Mouse (Mus musculus) embryonic stem cell, embryonic (primary cell): Measurements from ENCODE around the gene Ybx1.

ENCODE experiments used
- CTCF ChIA-PET, 4 experiments: fragments of 300-600 bp in 2 of 4; fragments of 350-600 bp in 2 of 4; sonication (Branson Sonifier 250); formaldehyde crosslinking; loops; one replicate each; lab custom pipeline; 2022; ENCODE audit warnings: inconsistent platforms in 2 of 4; lab: Charles Lee
- POLR2A ChIA-PET, 4 experiments: fragments of 300-600 bp in 2 of 4; fragments of 350-600 bp in 2 of 4; sonication (Branson Sonifier 250); formaldehyde crosslinking; loops; one replicate each; lab custom pipeline; 2022; ENCODE audit warnings: antibody characterized with exemption in 4 of 4, inconsistent platforms in 1 of 4; lab: Charles Lee

The Ybx1 gene

GRCm38 (mm10) chr4:119292771-119293573 lies 1.4 kb downstream of the Ybx1 start:
- CTCF ChIA-PET, result interaction anchor here in 1 of 4 experiments (0.7 kb wide), 1 partner anchor 11 kb away, joined by 6 read pairs; no protein-coding TSS in a partner anchor
- POLR2A ChIA-PET, result interaction anchor here (0.6 to 21.1 kb wide), 40 partner anchors 8 to 1461 kb away, joined by 3 to 448 read pairs (median 4); partner anchors contain the start of genes Ppih (in 3 of the 4), Slc2a1 (in 3 of the 4), AU022252 (in 2 of the 4) and P3h1 (in 2 of the 4)

- ChIA-PET CTCF (no interaction called here), POLR2A (interaction anchor here in 3 of 4 experiments (0.6 to 21.1 kb wide), 29 partner anchors 7 to 1245 kb away, joined by 3 to 448 read pairs (median 6); partner anchors contain the start of genes AU022252 (in 2 of the 3), P3h1 (in 2 of the 3) and Ppih (in 2 of the 3))
Observed at GRCm38 (mm10) chr4:119291921-119292320, 2.5 kb downstream of the Ybx1 start.

GRCm38 (mm10) chr4:119285336-119285735 lies 9.1 kb downstream of the Ybx1 start:
- ChIA-PET POLR2A (interaction anchor here (0.5 to 15.5 kb wide), 24 partner anchors 8 to 1106 kb away, joined by 3 to 448 read pairs (median 4); partner anchors contain the start of genes Ybx1 (in 3 of the 4), AU022252 (in 2 of the 4), P3h1 (in 2 of the 4) and Ppih (in 2 of the 4)), CTCF (no interaction called here)

GRCm38 (mm10) chr4:119284861-119285260 lies 9.5 kb downstream of the Ybx1 start:
- CTCF ChIA-PET, result no interaction called here
- POLR2A ChIA-PET, result interaction anchor here (0.6 to 15.5 kb wide), 25 partner anchors 9 to 142 kb away, joined by 3 to 448 read pairs (median 5); partner anchors contain the start of genes Ybx1 (in 3 of the 4), AU022252 (in 2 of the 4), P3h1 (in 2 of the 4) and Ppih (in 2 of the 4)

GRCm38 (mm10) chr4:119278784-119279183 lies 15.6 kb downstream of the Ybx1 start:
- CTCF ChIA-PET, result interaction anchor here in 3 of 4 experiments (0.5 to 2.3 kb wide), 6 partner anchors 10 to 40 kb away, joined by 3 to 7 read pairs (median 4); no protein-coding TSS in a partner anchor
- POLR2A ChIA-PET, result interaction anchor here (0.8 to 15.5 kb wide), 24 partner anchors 9 to 144 kb away, joined by 3 to 448 read pairs (median 4); partner anchors contain the start of genes Ybx1 (in 3 of the 4), AU022252 (in 2 of the 4), P3h1 (in 2 of the 4) and Ppih (in 2 of the 4)

- ChIA-PET POLR2A (interaction anchor here (0.6 to 15.5 kb wide), 24 partner anchors 9 to 98 kb away, joined by 3 to 448 read pairs (median 6); partner anchors contain the start of genes Ybx1 (in 3 of the 4), AU022252 (in 2 of the 4), P3h1 (in 2 of the 4) and Cldn19 (in 1 of the 4)), CTCF (interaction anchor here in 1 of 4 experiments (1.0 kb wide), 1 partner anchor 14 kb away, joined by 3 read pairs; no protein-coding TSS in a partner anchor)
Observed at GRCm38 (mm10) chr4:119275726-119276125, 18.7 kb downstream of the Ybx1 start.

GRCm38 (mm10) chr4:119275226-119275625 lies 19.2 kb downstream of the Ybx1 start:
- POLR2A ChIA-PET, result interaction anchor here in 3 of 4 experiments (0.6 to 15.5 kb wide), 23 partner anchors 9 to 98 kb away, joined by 3 to 448 read pairs (median 5); partner anchors contain the start of genes Ybx1 (in 3 of the 3), AU022252 (in 2 of the 3), P3h1 (in 2 of the 3) and Cldn19 (in 1 of the 3)
- CTCF ChIA-PET, result interaction anchor here in 1 of 4 experiments (0.5 kb wide), 1 partner anchor 118 kb away, joined by 4 read pairs; no protein-coding TSS in a partner anchor

- POLR2A ChIA-PET, result interaction anchor here in 3 of 4 experiments (1.0 to 15.5 kb wide), 21 partner anchors 9 to 43 kb away, joined by 3 to 448 read pairs (median 9); partner anchors contain the start of genes Ybx1 (in 3 of the 3), AU022252 (in 1 of the 3), Cldn19 (in 1 of the 3) and P3h1 (in 1 of the 3)
- CTCF ChIA-PET, result interaction anchor here in 2 of 4 experiments (0.5 to 2.6 kb wide), 2 partner anchors 27 to 118 kb away, joined by 4 to 8 read pairs; no protein-coding TSS in a partner anchor
Observed at GRCm38 (mm10) chr4:119274627-119275026, 19.8 kb downstream of the Ybx1 start.

- ChIA-PET POLR2A (interaction anchor here in 2 of 4 experiments (0.6 to 9.8 kb wide), 23 partner anchors 9 to 47 kb away, joined by 3 to 114 read pairs (median 4); partner anchors contain the start of genes Cldn19 (in 2 of the 2), Ybx1 (in 2 of the 2), AU022252 (in 1 of the 2) and P3h1 (in 1 of the 2)), CTCF (interaction anchor here in 3 of 4 experiments (0.8 to 2.4 kb wide), 8 partner anchors 8 to 42 kb away, joined by 3 to 6 read pairs (median 4); no protein-coding TSS in a partner anchor)
Observed at GRCm38 (mm10) chr4:119266606-119267005, 27.8 kb downstream of the Ybx1 start.

- POLR2A ChIA-PET, result interaction anchor here in 3 of 4 experiments (0.5 to 9.8 kb wide), 11 partner anchors 9 to 103 kb away, joined by 3 to 114 read pairs (median 5); partner anchors contain the start of gene Cldn19 (in 1 of the 3)
- CTCF ChIA-PET, result interaction anchor here in 3 of 4 experiments (0.9 to 1.5 kb wide), 3 partner anchors 16 to 25 kb away, joined by 3 to 5 read pairs (median 3); no protein-coding TSS in a partner anchor
Observed at GRCm38 (mm10) chr4:119263459-119263858, 30.9 kb downstream of the Ybx1 start.

GRCm38 (mm10) chr4:119262483-119262882 lies 31.9 kb downstream of the Ybx1 start:
- ChIA-PET CTCF (interaction anchor here in 3 of 4 experiments (1.3 to 1.9 kb wide), 5 partner anchors 14 to 25 kb away, joined by 3 to 14 read pairs (median 8); no protein-coding TSS in a partner anchor), POLR2A (interaction anchor here in 3 of 4 experiments (0.7 to 9.8 kb wide), 18 partner anchors 8 to 67 kb away, joined by 3 to 114 read pairs (median 5); partner anchors contain the start of genes Ppih (in 1 of the 3) and Svbp (in 1 of the 3))

- CTCF ChIA-PET, result interaction anchor here in 3 of 4 experiments (0.6 to 1.9 kb wide), 7 partner anchors 11 to 28 kb away, joined by 3 to 14 read pairs (median 7); partner anchors contain the start of genes AU022252 (in 1 of the 3) and P3h1 (in 1 of the 3)
- POLR2A ChIA-PET, result interaction anchor here (0.6 to 9.8 kb wide), 28 partner anchors 8 to 105 kb away, joined by 3 to 114 read pairs (median 6); partner anchors contain the start of genes Ybx1 (in 2 of the 4), AU022252 (in 1 of the 4), P3h1 (in 1 of the 4) and Ppih (in 1 of the 4)
Observed at GRCm38 (mm10) chr4:119261087-119261713, 33.2 kb downstream of the Ybx1 start.

GRCm38 (mm10) chr4:119259344-119260254 lies 34.8 kb downstream of the Ybx1 start:
- POLR2A ChIA-PET, result interaction anchor here in 3 of 4 experiments (0.6 to 7.4 kb wide), 19 partner anchors 10 to 187 kb away, joined by 3 to 83 read pairs (median 8); partner anchors contain the start of genes Ybx1 (in 3 of the 3), AU022252 (in 2 of the 3), P3h1 (in 2 of the 3) and Tmem269 (in 1 of the 3)
- CTCF ChIA-PET, result interaction anchor here (0.6 to 4.2 kb wide), 16 partner anchors 10 to 407 kb away, joined by 3 to 19 read pairs (median 3); no protein-coding TSS in a partner anchor

GRCm38 (mm10) chr4:119257083-119257482 lies 37.3 kb downstream of the Ybx1 start:
- ChIA-PET CTCF (interaction anchor here in 3 of 4 experiments (0.6 to 4.2 kb wide), 8 partner anchors 9 to 373 kb away, joined by 3 to 19 read pairs (median 3); no protein-coding TSS in a partner anchor), POLR2A (interaction anchor here (0.6 to 3.7 kb wide), 23 partner anchors 8 to 120 kb away, joined by 3 to 23 read pairs (median 6); partner anchors contain the start of genes AU022252 (in 2 of the 4), P3h1 (in 2 of the 4) and Ybx1 (in 2 of the 4))

GRCm38 (mm10) chr4:119255351-119255750 lies 39.1 kb downstream of the Ybx1 start, which contains the start of gene Cldn19:
Cldn19 (plus strand) TSS chr4:119255414.
- ChIA-PET CTCF (interaction anchor here in 3 of 4 experiments (0.8 to 2.4 kb wide), 4 partner anchors 16 to 173 kb away, joined by 3 to 7 read pairs (median 4); no protein-coding TSS in a partner anchor), POLR2A (interaction anchor here (0.6 to 3.7 kb wide), 24 partner anchors 8 to 295 kb away, joined by 3 to 23 read pairs (median 4); partner anchors contain the start of genes AU022252 (in 2 of the 4), P3h1 (in 2 of the 4), Ccdc30 (in 1 of the 4) and Ybx1 (in 1 of the 4))
